Mouse (Mus musculus) limb, embryonic 14.5 days (tissue): ENCODE data around the gene Hells. TPM values are rescaled to one million over a fixed set of nuclear protein-coding genes. Genes with fewer than 3 reads are reported as not detected.

ENCODE experiments used
- ATAC-seq: fragments of 200-750 bp; cut with Nextera tagmentation; 2 replicates; pipeline ENCODE4 v1.8.0; 2017; ENCODE audit warnings: low read depth, moderate number of reproducible peaks, moderate TSS enrichment; ENCODE audit not compliant: low FRiP score
- DNase-seq: peaks from one replicate; pipeline ENCODE4 v3.0.0-alpha.2; 2015; ENCODE audit warnings: low spot score
- H3K27ac ChIP-seq: fragments of 300-500 bp; sonication (generic); replicated peaks from 2 replicates; pipeline ENCODE4 v1.5.1; 2014; ENCODE audit warnings: low read depth, mild to moderate bottlenecking, low read length, moderate library complexity, mixed read lengths
- H3K27me3 ChIP-seq: fragments of 300-500 bp; sonication (generic); 2 replicates; pipeline ENCODE4 v1.6.1; 2014; ENCODE audit warnings: low read length, mixed read lengths; ENCODE audit not compliant: control insufficient read depth, insufficient read depth
- H3K36me3 ChIP-seq: fragments of 300-500 bp; sonication (generic); 2 replicates; pipeline ENCODE4 v1.6.1; 2014; ENCODE audit warnings: mild to moderate bottlenecking, low read length, moderate library complexity, mixed read lengths; ENCODE audit not compliant: control insufficient read depth, insufficient read depth
- H3K4me1 ChIP-seq: fragments of 300-500 bp; sonication (generic); 2 replicates; pipeline ENCODE4 v1.6.1; 2014; ENCODE audit warnings: antibody characterized with exemption, low read length, mixed read lengths; ENCODE audit not compliant: control insufficient read depth, insufficient read depth
- H3K4me2 ChIP-seq: fragments of 300-500 bp; sonication (generic); replicated peaks from 2 replicates; pipeline ENCODE4 v1.6.1; 2014; ENCODE audit warnings: low read depth, mild to moderate bottlenecking, low read length, moderate library complexity; ENCODE audit not compliant: severe bottlenecking
- H3K4me3 ChIP-seq: fragments of 300-500 bp; sonication (generic); replicated peaks from 2 replicates; pipeline ENCODE4 v1.5.1; 2014; ENCODE audit warnings: low read length
- H3K9ac ChIP-seq: fragments of 300-500 bp; sonication (generic); 2 replicates; pipeline ENCODE4 v1.6.1; 2014; ENCODE audit warnings: mild to moderate bottlenecking, low read depth, low read length, moderate library complexity; ENCODE audit not compliant: severe bottlenecking
- H3K9me3 ChIP-seq: fragments of 300-500 bp; sonication (generic); 2 replicates; pipeline ENCODE4 v1.6.1; 2016; ENCODE audit warnings: low read length; ENCODE audit not compliant: control insufficient read depth
- POLR2A ChIP-seq: fragments of 200-500 bp; IDR thresholded peaks from 2 replicates; pipeline ENCODE4 v1.8.0; 2012; ENCODE audit warnings: inconsistent platforms, mild to moderate bottlenecking, moderate library complexity, borderline replicate concordance; ENCODE audit not compliant: insufficient read depth, insufficient read length; ENCODE audit errors: extremely low read depth
- WGBS: fragments of 180-500 bp; shearing (Covaris S2); extraction: QIAGEN DNeasy Blood & Tissue Kit; methylation state at CpG from one replicate; pipeline ENCODE4 v1.1.7; 2014; 5-methylcytosine and 5-hydroxymethylcytosine counted together
- polyA plus RNA-seq, 2 experiments: library from polyadenylated mRNA; depleted of rRNA in 1 of 2; stranded (reverse) in 1 of 2; unstranded in 1 of 2; fragments of >200 nt; fragmentation: Nextera tagmentation in 1 of 2; extraction: Ambion mirVana in 1 of 2; gene quantifications; 2 replicates each; pipeline versions ENCODE4 v1.2.1 to v1.2.3; 2012 to 2014

The Hells gene
- polyA plus RNA-seq (2012; rRNA removed) (18.5 and 23.3 TPM in 2 replicates), polyA plus RNA-seq (2014; fragmentation: Nextera tagmentation; extraction: Ambion mirVana) (35.3 and 43.0 TPM in 2 replicates)

DNA sequence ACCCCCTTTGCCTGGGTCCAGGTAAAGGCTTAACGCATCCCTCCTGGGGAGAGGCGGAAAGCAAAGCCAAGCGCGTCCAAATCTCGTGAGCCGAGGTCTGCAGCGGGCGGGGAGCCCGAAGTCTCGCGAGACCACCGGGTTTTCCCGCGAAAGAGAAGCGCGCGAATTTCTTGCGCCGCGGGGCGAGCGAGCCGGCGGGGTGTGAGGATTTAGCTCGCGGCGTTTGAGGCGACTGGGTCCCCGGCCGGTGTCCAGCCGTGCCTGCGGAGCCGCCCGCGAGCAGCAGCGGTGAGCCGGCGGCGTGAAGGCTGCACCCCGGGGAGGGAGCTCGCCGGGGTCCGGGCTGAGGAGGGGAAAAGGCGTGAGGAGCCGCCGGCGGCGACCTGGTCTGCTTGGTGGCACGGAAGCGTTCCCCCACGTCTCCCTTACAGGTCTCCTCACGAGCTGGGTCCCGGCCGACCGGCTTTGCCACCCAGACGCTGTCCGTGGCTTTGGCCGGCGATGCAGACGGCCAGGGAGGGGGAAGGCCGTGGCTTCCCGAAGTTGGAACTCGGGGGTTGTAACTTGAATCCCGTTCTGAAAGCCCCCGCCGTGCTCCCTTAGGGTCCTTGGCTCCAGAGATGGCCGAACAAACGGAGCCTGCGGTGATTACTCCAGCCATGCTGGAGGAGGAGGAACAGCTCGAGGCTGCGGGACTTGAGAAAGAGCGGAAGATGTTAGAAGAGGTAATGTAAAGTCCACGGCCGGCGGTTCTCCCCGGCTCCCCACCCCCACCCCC, at the start of gene Hells:
Gene Hells (plus strand): TSS at position 128 of the 778 bp plus-strand sequence.
- WGBS: under 1% methylated on average over 55 of the region's 76 CpGs
- TF ChIP-seq POLR2A: peak; percentile 67; the same call in 1 of the 2 replicates
- ATAC-seq: peak; percentile 92

DNA sequence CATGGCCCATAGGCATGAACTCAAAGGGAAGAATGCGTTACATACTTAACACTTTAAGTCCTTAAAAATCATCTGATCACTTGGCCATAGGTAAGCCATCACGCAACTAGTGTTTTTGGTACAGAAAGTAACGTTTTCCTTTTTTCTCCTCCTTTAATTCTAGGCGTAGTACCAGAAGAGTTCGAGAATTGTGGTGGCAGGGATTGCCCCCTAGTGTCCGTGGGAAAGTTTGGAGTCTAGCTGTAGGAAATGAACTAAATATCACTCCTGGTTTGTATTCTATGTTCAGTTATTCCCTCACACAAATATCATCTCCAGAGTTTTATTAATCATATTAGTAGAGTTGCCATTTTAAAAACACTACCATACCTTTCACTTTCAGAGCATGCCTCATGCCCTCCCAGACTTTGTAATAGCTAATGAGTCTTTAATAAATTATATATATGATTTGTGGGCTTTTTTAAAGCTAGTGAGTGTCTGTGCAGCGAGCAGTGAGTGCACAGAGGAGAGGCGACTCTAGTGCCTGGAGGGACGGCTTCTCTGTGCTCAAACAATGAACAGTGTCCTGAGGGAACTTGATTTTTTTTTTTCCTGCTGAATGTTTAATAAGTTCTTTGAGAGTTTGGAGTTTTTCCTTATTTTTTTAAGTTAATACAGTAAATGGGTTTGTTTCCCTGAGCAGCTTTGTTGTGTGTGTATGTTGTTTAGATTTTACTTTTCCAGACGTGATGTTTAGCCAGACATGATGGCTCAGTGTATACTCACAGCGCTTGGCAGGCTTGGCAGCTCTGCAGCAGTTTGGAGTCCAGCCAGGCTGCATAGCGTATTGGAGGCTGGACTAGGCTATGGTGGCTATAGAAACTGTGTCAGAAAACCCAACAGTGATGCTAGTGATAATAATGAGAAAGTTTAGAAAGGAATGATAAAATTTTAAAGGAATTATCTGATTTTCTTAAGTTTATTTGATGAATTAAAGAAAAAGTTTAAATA, 29.3 kb upstream of the Hells start:
- TF ChIP-seq POLR2A: no peak
- Histone ChIP-seq H3K36me3 (peaks cover 5% of the 10 kb centered on the region), H3K4me3 (no peak overlapping the region), H3K9me3 (no peaks in the 10 kb centered on the region), H3K4me2 (no peak overlapping the region), H3K4me1 (no peaks in the 10 kb centered on the region), H3K9ac (no peak overlapping the region), H3K27me3 (no peaks in the 10 kb centered on the region), H3K27ac (no peak overlapping the region)
- no peak for ATAC-seq
- 70% methylated on average over 12 of the region's 12 CpGs for WGBS
- peak; percentile 8 for DNase-seq

More for the DNA sequence above, at the start of gene Hells:
- Histone ChIP-seq H3K27ac (peak within 1 kb of the TSS; percentile 80), H3K9ac (peak within 1 kb of the TSS; percentile 89), H3K4me3 (peak within 1 kb of the TSS; percentile 90), H3K9me3 (no peaks in the 10 kb centered on the region), H3K4me1 (peaks cover 6% of the 10 kb centered on the region), H3K27me3 (no peaks in the 10 kb centered on the region), H3K36me3 (peaks cover 13% of the 10 kb centered on the region), H3K4me2 (peak within 1 kb of the TSS; percentile 83)
- DNase-seq: peak; percentile 86

DNA sequence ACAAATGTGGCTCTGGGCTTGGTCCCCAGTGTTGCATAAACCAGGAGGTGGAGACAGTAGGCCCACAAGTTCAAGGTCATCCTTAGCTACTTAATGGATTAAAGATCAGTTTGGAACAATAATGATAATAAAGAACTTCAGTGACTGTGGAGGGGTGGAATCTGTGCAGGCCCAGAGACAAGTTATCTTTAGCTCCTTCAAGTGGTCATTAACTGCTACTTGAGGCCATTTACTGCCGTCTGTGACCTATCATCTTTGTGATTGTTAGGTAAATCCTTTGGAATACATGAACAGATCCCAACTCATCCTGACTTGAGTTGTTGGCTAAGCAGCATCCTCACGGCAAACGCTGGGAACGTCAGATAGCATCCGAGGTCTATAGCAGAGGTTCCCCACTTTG, 28.2 kb upstream of the Hells start:
- 96% methylated on average over 5 of the region's 5 CpGs for WGBS
- no peak for TF ChIP-seq POLR2A
- no peak for DNase-seq
- no peaks in the 10 kb centered on the region for H3K4me1 ChIP-seq
- H3K27me3 ChIP-seq: no peaks in the 10 kb centered on the region
- no peak for ATAC-seq
- no peaks in the 10 kb centered on the region for H3K9me3 ChIP-seq
- H3K27ac ChIP-seq: no peak overlapping the region
- H3K36me3 ChIP-seq: peaks cover 5% of the 10 kb centered on the region
- no peak overlapping the region for H3K9ac ChIP-seq
- no peak overlapping the region for H3K4me3 ChIP-seq
- H3K4me2 ChIP-seq: no peak overlapping the region

DNA sequence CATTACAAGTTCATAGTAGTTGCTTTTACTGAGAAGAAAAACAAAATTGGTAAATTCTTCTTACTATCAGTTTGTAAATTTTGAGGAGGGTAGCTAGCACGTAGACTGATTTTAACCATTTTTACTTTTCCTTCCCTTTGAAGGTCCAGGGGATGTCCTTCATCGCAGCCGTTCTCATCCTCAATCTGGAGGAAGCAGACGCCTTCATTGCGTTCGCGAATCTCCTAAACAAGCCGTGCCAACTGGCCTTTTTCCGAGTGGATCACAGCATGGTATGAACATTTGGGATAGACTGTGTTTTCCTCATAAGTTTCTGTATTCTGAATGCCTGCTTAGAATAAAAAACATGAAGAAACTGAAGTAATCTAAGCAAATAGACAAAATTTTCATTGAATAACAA, 16.9 kb upstream of the Hells start:
- Histone ChIP-seq H3K9ac (no peak overlapping the region), H3K4me2 (no peak overlapping the region), H3K27ac (no peak overlapping the region), H3K36me3 (peaks cover 30% of the 10 kb centered on the region), H3K4me3 (no peak overlapping the region), H3K27me3 (no peaks in the 10 kb centered on the region), H3K9me3 (no peaks in the 10 kb centered on the region), H3K4me1 (no peaks in the 10 kb centered on the region)
- ATAC-seq: no peak
- WGBS: 91% methylated on average over 9 of the region's 9 CpGs
- DNase-seq: no peak
- TF ChIP-seq POLR2A: no peak

DNA sequence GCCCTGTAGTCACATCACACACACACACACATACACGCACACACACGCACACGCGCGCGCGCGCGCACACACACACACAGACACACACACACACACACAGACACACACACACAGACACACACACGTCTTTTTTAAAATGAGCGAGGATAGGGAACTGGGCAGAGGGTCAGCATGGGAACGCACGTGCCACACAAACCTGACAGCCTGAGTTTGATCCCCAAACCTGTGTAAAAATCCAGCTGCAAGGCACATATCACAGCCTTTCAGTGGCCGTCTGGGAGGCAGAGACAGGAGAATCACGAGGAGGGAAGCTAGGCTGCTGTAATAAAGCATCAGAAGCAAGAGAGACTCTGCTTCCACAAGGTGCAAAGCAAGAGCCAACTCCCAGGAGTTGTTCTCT, 15.8 kb upstream of the Hells start:
- no peak for TF ChIP-seq POLR2A
- WGBS: 94% methylated on average over 15 of the region's 15 CpGs
- Histone ChIP-seq H3K9me3 (no peaks in the 10 kb centered on the region), H3K27me3 (no peaks in the 10 kb centered on the region), H3K4me3 (no peak overlapping the region), H3K4me1 (no peaks in the 10 kb centered on the region), H3K27ac (no peak overlapping the region), H3K36me3 (peaks cover 30% of the 10 kb centered on the region), H3K4me2 (no peak overlapping the region), H3K9ac (no peak overlapping the region)
- no peak for ATAC-seq
- DNase-seq: no peak
